Mouse (Mus musculus) kidney, adult 2 months (tissue): ENCODE data around the gene Ddx50.

Experiments
- CTCF ChIP-seq: fragments of 200-500 bp; conservative IDR thresholded peaks from 2 replicates; pipeline ENCODE4 v1.5.1; 2011; ENCODE audit warnings: low read depth, mild to moderate bottlenecking, control low read depth, low read length, moderate library complexity, mixed read lengths; ENCODE audit not compliant: insufficient read depth, insufficient read length
- POLR2A ChIP-seq: fragments of 200-500 bp; IDR thresholded peaks from one replicate; pipeline ENCODE4 v1.6.1; 2011; ENCODE audit warnings: low read depth, low read length, control low read depth

- TF ChIP-seq CTCF (no peak), POLR2A (no peak)
These were observed 943 bp upstream of the Ddx50 start for GRCm38 (mm10) chr10:62651961-62652360.
